25 mouse cellular contexts compared by ENCODE assay signal in genomic region chr6:56692445-56692844, GRCm38 (mm10).
"Had no signal": no experiment of that assay in that cellular context is flagged by ENCODE, and none has a peak within 500 bp of the region (broad histone marks: within the 10 kb centered on the region; RNA-seq: fewer than 3 reads in every experiment).

No protein-coding gene starts in this region.

- H3K4me2 ChIP-seq: heart, embryonic 11.5 days; heart, embryonic 13.5 days; heart, embryonic 15.5 days; hindbrain, embryonic 13.5 days; hindbrain, embryonic 15.5 days; kidney, embryonic 15.5 days; limb, embryonic 13.5 days; limb, embryonic 15.5 days had no signal

- DNase-seq: gastrocnemius, postnatal 14 days; gastrocnemius, postnatal 36 days; heart, adult 11 months; heart, adult 2 months; heart, postnatal 14 days; heart, postnatal 36 days; kidney, adult 11 months; kidney, adult 2 months; kidney, adult 9 months; kidney, postnatal 25 days; kidney, postnatal 4 days; layer of hippocampus, adult 9-11 months; layer of hippocampus, postnatal 36 days; left cerebral cortex, postnatal 4 days had no signal

- H3K4me1 ChIP-seq: heart, embryonic 13.5 days; heart, embryonic 15.5 days; hindbrain, embryonic 13.5 days; hindbrain, embryonic 15.5 days; kidney, embryonic 15.5 days; limb, embryonic 15.5 days had no signal

- H3K36me3 ChIP-seq: heart, embryonic 13.5 days; heart, embryonic 15.5 days; hindbrain, embryonic 13.5 days; hindbrain, embryonic 15.5 days; kidney, embryonic 15.5 days; limb, embryonic 13.5 days; limb, embryonic 15.5 days had no signal

- H3K9ac ChIP-seq: heart, embryonic 13.5 days; heart, embryonic 15.5 days; hindbrain, embryonic 13.5 days; hindbrain, embryonic 15.5 days; kidney, embryonic 15.5 days; limb, embryonic 13.5 days; limb, embryonic 15.5 days had no signal

- H3K9me3 ChIP-seq: heart, embryonic 13.5 days; heart, embryonic 15.5 days; hindbrain, embryonic 13.5 days; hindbrain, embryonic 15.5 days; kidney, embryonic 15.5 days; limb, embryonic 13.5 days; limb, embryonic 15.5 days had no signal

- H3K27ac ChIP-seq: heart, adult 2 months; heart, embryonic 13.5 days; heart, embryonic 15.5 days; hindbrain, embryonic 13.5 days; hindbrain, embryonic 15.5 days; hindbrain, postnatal 0 days; kidney, embryonic 15.5 days; kidney, postnatal 0 days; limb, embryonic 13.5 days; limb, embryonic 15.5 days had no signal

- H3K4me3 ChIP-seq: heart, adult 2 months; heart, embryonic 13.5 days; heart, embryonic 15.5 days; hindbrain, embryonic 13.5 days; hindbrain, embryonic 15.5 days; kidney, embryonic 15.5 days; limb, embryonic 13.5 days; limb, embryonic 15.5 days had no signal

- ATAC-seq: hindbrain, postnatal 0 days; intestine, embryonic 16.5 days had no signal

- H3K27me3 ChIP-seq: heart, embryonic 13.5 days; heart, embryonic 15.5 days; hindbrain, embryonic 13.5 days; hindbrain, embryonic 15.5 days; kidney, embryonic 15.5 days; limb, embryonic 13.5 days; limb, embryonic 15.5 days had no signal
